Mouse (Mus musculus) gastrocnemius, postnatal 4 days (tissue): ENCODE measurements around the gene Ndufaf3. TPM values are rescaled to one million over a fixed set of nuclear protein-coding genes. Genes with fewer than 3 reads are reported as not detected.
A peak's percentile ranks its signal among the peaks of the same experiment; 100 is the strongest.
"Not testable (repeated sequence)": the region's sequence is repeated elsewhere in the genome, so short reads cannot be mapped to it uniquely, and the experiment has no call there.

Source experiments
- DNase-seq, 2 experiments: peaks; one replicate each; pipeline ENCODE4 v3.0.0; 2021 to 2022; ENCODE audit warnings: low spot score in 2 of 2, mixed read lengths in 2 of 2
- long read RNA-seq, 2 experiments: library from polyadenylated mRNA; stranded (forward); transcript quantifications; one replicate each; pipeline ENCODE4 v2.0.0; 2021
- total RNA-seq, 2 experiments: library from RNA; stranded (reverse); gene quantifications; 2 replicates each; pipeline ENCODE4 v1.2.3; 2021

The Ndufaf3 gene
- 10 to 100 TPM; 39.6 to 46.7 TPM for total RNA-seq
- long read RNA-seq, experiment 1, transcript Ndufaf3-201 (5 exons, 1,487 nt) = major isoform, 13 of 19 reads
- long read RNA-seq, experiment 1, partial matches to known transcripts = 0 of 19 reads
- long read RNA-seq, experiment 1, other reads (novel, unspliced or antisense) = 5 of 19 reads
- long read RNA-seq, experiment 2, transcript Ndufaf3-201 (5 exons, 1,487 nt) = major isoform, 13 of 22 reads
- long read RNA-seq, experiment 2, partial matches to known transcripts = 4 of 22 reads
- long read RNA-seq, experiment 2, other reads (novel, unspliced or antisense) = 2 of 22 reads

- DNase-seq = peak; percentile 92 to 95
Measured at GRCm38 (mm10) chr9:108566815-108567776, at the start of gene Ndufaf3. Ndufaf3 (minus strand) TSS chr9:108567434.

- DNase-seq = no peak
Measured at GRCm38 (mm10) chr9:108611488-108611887, 44.3 kb upstream of the Ndufaf3 start.

- DNase-seq = no peak
Measured at GRCm38 (mm10) chr9:108608889-108609288, 41.7 kb upstream of the Ndufaf3 start.

GRCm38 (mm10) chr9:108607929-108608328, 40.7 kb upstream of the Ndufaf3 start:
- not testable (repeated sequence) for DNase-seq

GRCm38 (mm10) chr9:108601986-108602385, 34.8 kb upstream of the Ndufaf3 start:
- no peak for DNase-seq

- no peak for DNase-seq
Measured at GRCm38 (mm10) chr9:108600011-108600410, 32.8 kb upstream of the Ndufaf3 start.

GRCm38 (mm10) chr9:108599021-108599566, 31.9 kb upstream of the Ndufaf3 start:
- no peak for DNase-seq

- DNase-seq = peak; percentile 58 to 75
Measured at GRCm38 (mm10) chr9:108596998-108597764, 29.9 kb upstream of the Ndufaf3 start, which contains the start of gene P4htm. P4htm (minus strand) TSS chr9:108597667.

GRCm38 (mm10) chr9:108594354-108594753, 27.1 kb upstream of the Ndufaf3 start:
- no peak for DNase-seq

- DNase-seq = no peak
Measured at GRCm38 (mm10) chr9:108591462-108591861, 24.2 kb upstream of the Ndufaf3 start.

GRCm38 (mm10) chr9:108589229-108589628, 22.0 kb upstream of the Ndufaf3 start:
- no peak for DNase-seq

GRCm38 (mm10) chr9:108587571-108588180, 20.4 kb upstream of the Ndufaf3 start:
- DNase-seq = peak in 1 of 2 experiments; percentile 61

- no peak for DNase-seq
Measured at GRCm38 (mm10) chr9:108579344-108579690, 12.1 kb upstream of the Ndufaf3 start.

- peak; percentile 84 to 90 for DNase-seq
Measured at GRCm38 (mm10) chr9:108578545-108579343, 11.5 kb upstream of the Ndufaf3 start, which contains the start of gene Wdr6. Wdr6 (minus strand) TSS chr9:108578739.

- DNase-seq = peak; percentile 46 to 75
Measured at GRCm38 (mm10) chr9:108577934-108578544, 10.8 kb upstream of the Ndufaf3 start.

GRCm38 (mm10) chr9:108577025-108577424, 9.8 kb upstream of the Ndufaf3 start:
- no peak for DNase-seq

GRCm38 (mm10) chr9:108575321-108576297, 8.4 kb upstream of the Ndufaf3 start:
- DNase-seq = no peak

GRCm38 (mm10) chr9:108574921-108575320, 7.7 kb upstream of the Ndufaf3 start:
- no peak for DNase-seq
